In genomic region chr1:152901419-152901764, GRCm38 (mm10) we compare ENCODE assay signal across 8 mouse cellular contexts. TPM values are rescaled to one million over a fixed set of nuclear protein-coding genes. Genes with fewer than 3 reads are reported as not detected.
A peak's percentile ranks its signal among the peaks of the same experiment; 100 is the strongest.
DNase-seq lines count a peak whose midpoint lies in the region; ATAC-seq lines count a peak whose summit lies in the region.

No protein-coding gene starts in this region.

- H3K9ac ChIP-seq in neural tube, embryonic 11.5 days (ENCODE audit: low read length), result peak overlapping the region; percentile 97
- H3K9ac ChIP-seq in limb, embryonic 13.5 days, result peak overlapping the region; percentile 96
- peak overlapping the region; percentile 88 for H3K9ac ChIP-seq in stomach, embryonic 14.5 days (replicated peaks; ENCODE audit: low read depth, low read length)

- DNase-seq in adrenal gland, postnatal 10 days, result peak; percentile 1
- DNase-seq in adrenal gland, adult 18-20 months (ENCODE audit: low spot score in 2 of 2), result no peak
- DNase-seq in neural tube, embryonic 11.5 days (ENCODE audit: low spot score), result no peak
- DNase-seq in neural tube, embryonic 10.5 days (ENCODE audit: extremely low spot score, low spot score), result no peak
- DNase-seq in right cerebral cortex, postnatal 25 days, result no peak
- no peak for DNase-seq in cerebellum, adult 9-11 months

- H3K27me3 ChIP-seq in neural tube, embryonic 11.5 days (ENCODE audit: control insufficient read depth, insufficient read depth, low read length), result no peaks in the 10 kb centered on the region
- no peaks in the 10 kb centered on the region for H3K27me3 ChIP-seq in limb, embryonic 13.5 days
- no peaks in the 10 kb centered on the region for H3K27me3 ChIP-seq in stomach, embryonic 14.5 days (ENCODE audit: control insufficient read depth, insufficient read depth, low read length)

- H3K4me1 ChIP-seq in neural tube, embryonic 11.5 days (ENCODE audit: control insufficient read depth, insufficient read depth, low read length), result peaks cover 9% of the 10 kb centered on the region; the same call in 1 of the 2 replicates
- peaks cover 19% of the 10 kb centered on the region for H3K4me1 ChIP-seq in limb, embryonic 13.5 days
- H3K4me1 ChIP-seq in stomach, embryonic 14.5 days (ENCODE audit: control insufficient read depth, insufficient read depth, low read length), result peaks cover 5% of the 10 kb centered on the region; the same call in 1 of the 2 replicates

- H3K4me3 ChIP-seq in neural tube, embryonic 11.5 days (ENCODE audit: low read depth, low read length), result peak overlapping the region; percentile 98
- H3K4me3 ChIP-seq in limb, embryonic 13.5 days, result peak overlapping the region; percentile 91
- H3K4me3 ChIP-seq in stomach, embryonic 14.5 days (ENCODE audit: low read depth, low read length), result peak overlapping the region; percentile 74

- ATAC-seq in neural tube, embryonic 11.5 days (ENCODE audit: insufficient read depth, low FRiP score, low TSS enrichment), result no peak
- ATAC-seq in limb, embryonic 13.5 days (ENCODE audit: low FRiP score, low read depth), result no peak
- ATAC-seq in stomach, embryonic 14.5 days (ENCODE audit: insufficient number of reproducible peaks, insufficient read depth, low FRiP score, low read depth), result no peak

- peak overlapping the region; percentile 79 for H3K4me2 ChIP-seq in neural tube, embryonic 11.5 days (ENCODE audit: low read depth)
- H3K4me2 ChIP-seq in limb, embryonic 13.5 days (replicated peaks), result peak overlapping the region; percentile 86
- peak overlapping the region; percentile 71 for H3K4me2 ChIP-seq in stomach, embryonic 14.5 days (replicated peaks; ENCODE audit: low read depth, low read length)

- H3K27ac ChIP-seq in neural tube, embryonic 11.5 days (ENCODE audit: low read depth, low read length), result peak overlapping the region; percentile 99; the same call in 1 of the 2 replicates
- peak overlapping the region; percentile 98; the same call in 1 of the 2 replicates for H3K27ac ChIP-seq in limb, embryonic 13.5 days
- no peak overlapping the region; the same call in 1 of the 2 replicates for H3K27ac ChIP-seq in stomach, embryonic 14.5 days (ENCODE audit: low read length)

- H3K9me3 ChIP-seq in neural tube, embryonic 11.5 days (ENCODE audit: control insufficient read depth, low read length), result no peaks in the 10 kb centered on the region
- no peaks in the 10 kb centered on the region for H3K9me3 ChIP-seq in limb, embryonic 13.5 days
- no peaks in the 10 kb centered on the region for H3K9me3 ChIP-seq in stomach, embryonic 14.5 days (ENCODE audit: control insufficient read depth, low read depth, low read length)

- 5% methylated on average over 6 of the region's 6 CpGs for WGBS in neural tube, embryonic 11.5 days
- 7% methylated on average over 6 of the region's 6 CpGs for WGBS in limb, embryonic 13.5 days
- 1% methylated on average over 6 of the region's 6 CpGs for WGBS in stomach, embryonic 14.5 days

- no peaks in the 10 kb centered on the region for H3K36me3 ChIP-seq in neural tube, embryonic 11.5 days (ENCODE audit: control insufficient read depth, insufficient read depth, low read length)
- H3K36me3 ChIP-seq in limb, embryonic 13.5 days, result no peaks in the 10 kb centered on the region
- no peaks in the 10 kb centered on the region for H3K36me3 ChIP-seq in stomach, embryonic 14.5 days (ENCODE audit: control insufficient read depth, insufficient read depth, low read length)

RNA-seq across cellular contexts. Expression of gene Smg7, which starts 1.1 kb away (rescaled TPM):
- 10 to 100 TPM; 44.7 to 51.1 TPM for total RNA-seq in adrenal gland, postnatal 10 days (2021)
- 10 to 100 TPM; 65.8 to 73.8 TPM for total RNA-seq in adrenal gland, adult 18-20 months (2021)
- 47.2 and 53.9 TPM in 2 replicates for polyA plus RNA-seq in neural tube, embryonic 11.5 days (2014; fragmentation: Nextera tagmentation; extraction: Ambion mirVana)
- 28.0 and 29.3 TPM in 2 replicates for polyA plus RNA-seq in limb, embryonic 13.5 days (2015; fragmentation: Nextera tagmentation; extraction: Ambion mirVana)
- 37.6 and 37.7 TPM in 2 replicates for polyA plus RNA-seq in stomach, embryonic 14.5 days (2014; fragmentation: Nextera tagmentation; extraction: Ambion mirVana)

RNA-seq across cellular contexts. Expression of gene Nmnat2, which starts 53.4 kb away (rescaled TPM):
- total RNA-seq in adrenal gland, postnatal 10 days (2021), result 1 to 10 TPM; 2.1 to 5.1 TPM
- total RNA-seq in adrenal gland, adult 18-20 months (2021), result 1 to 10 TPM in 1 of 2 experiments, under 1 TPM in 1; 0.99 to 1.9 TPM
- polyA plus RNA-seq in neural tube, embryonic 11.5 days (2014; fragmentation: Nextera tagmentation; extraction: Ambion mirVana), result 41.3 and 47.7 TPM in 2 replicates
- polyA plus RNA-seq in limb, embryonic 13.5 days (2015; fragmentation: Nextera tagmentation; extraction: Ambion mirVana), result 0.91 and 1.5 TPM in 2 replicates
- polyA plus RNA-seq in stomach, embryonic 14.5 days (2014; fragmentation: Nextera tagmentation; extraction: Ambion mirVana), result 3.0 and 3.8 TPM in 2 replicates
